Mouse (Mus musculus) hindbrain, embryonic 12.5 days (tissue): ENCODE data around the gene Col5a1. TPM values are rescaled to one million over a fixed set of nuclear protein-coding genes. Genes with fewer than 3 reads are reported as not detected.
A peak's percentile ranks its signal among the peaks of the same experiment; 100 is the strongest.

Source experiments
- ATAC-seq: fragments of 200-750 bp; cut with Nextera tagmentation; 2 replicates; pipeline ENCODE4 v1.8.0; 2017; ENCODE audit warnings: moderate TSS enrichment; ENCODE audit not compliant: low FRiP score
- H3K27ac ChIP-seq: fragments of 300-500 bp; sonication (generic); 2 replicates; pipeline ENCODE4 v1.5.1; 2016; ENCODE audit warnings: mild to moderate bottlenecking
- H3K27me3 ChIP-seq: fragments of 300-500 bp; sonication (generic); 2 replicates; pipeline ENCODE4 v1.6.1; 2016; ENCODE audit warnings: mild to moderate bottlenecking
- H3K36me3 ChIP-seq: fragments of 300-500 bp; sonication (generic); 2 replicates; pipeline ENCODE4 v1.6.1; 2016; ENCODE audit warnings: mild to moderate bottlenecking
- H3K4me1 ChIP-seq: fragments of 300-500 bp; sonication (generic); 2 replicates; pipeline ENCODE4 v1.6.1; 2016
- H3K4me2 ChIP-seq: fragments of 300-500 bp; sonication (generic); replicated peaks from 2 replicates; pipeline ENCODE4 v1.6.1; 2016; ENCODE audit warnings: mild to moderate bottlenecking
- H3K4me3 ChIP-seq: fragments of 300-500 bp; sonication (generic); 2 replicates; pipeline ENCODE4 v1.5.1; 2016; ENCODE audit warnings: mild to moderate bottlenecking
- H3K9ac ChIP-seq: fragments of 300-500 bp; sonication (generic); 2 replicates; pipeline ENCODE4 v1.6.1; 2016; ENCODE audit warnings: mild to moderate bottlenecking, moderate library complexity
- H3K9me3 ChIP-seq: fragments of 300-500 bp; sonication (generic); replicated peaks from 2 replicates; pipeline ENCODE4 v1.6.1; 2016; ENCODE audit warnings: mild to moderate bottlenecking
- WGBS: fragments of 180-500 bp; shearing (Covaris S2); methylation state at CpG from one replicate; pipeline ENCODE4 v1.1.7; 2016; 5-methylcytosine and 5-hydroxymethylcytosine counted together
- polyA plus RNA-seq: library from polyadenylated mRNA; unstranded; fragments of >200 nt; fragmentation: Nextera tagmentation; extraction: Ambion mirVana; gene quantifications from 2 replicates; pipeline ENCODE4 v1.2.1, GENCODE M21; 2016

The Col5a1 gene
- polyA plus RNA-seq, 1 experiment from 2014 or later = 45.9 TPM

DNA sequence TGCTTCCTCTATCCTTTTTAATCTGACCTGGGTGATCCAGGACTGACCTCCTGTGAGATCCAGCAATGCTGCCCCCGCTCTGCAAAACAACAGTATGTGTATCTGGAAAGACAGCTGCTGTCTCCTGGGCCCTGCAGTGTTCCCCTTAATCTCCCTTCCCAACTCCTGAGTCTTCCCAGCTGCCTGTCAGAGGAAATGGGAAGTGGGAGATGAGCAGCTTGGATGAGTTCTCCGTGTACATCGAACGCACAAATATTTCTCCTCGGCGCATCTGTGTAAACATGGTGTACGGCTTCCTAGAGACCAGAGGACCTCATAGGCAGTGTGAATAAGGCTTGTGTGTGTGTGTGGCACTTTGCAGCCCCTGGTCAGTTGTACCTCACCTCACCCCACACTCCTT is 70.5 kb downstream of the Col5a1 start:
- Histone ChIP-seq H3K4me1 (peaks cover 27% of the 10 kb centered on the region), H3K27ac (peak overlapping the region; percentile 26; the same call in 1 of the 2 replicates), H3K4me3 (no peak overlapping the region), H3K27me3 (no peaks in the 10 kb centered on the region), H3K9ac (no peak overlapping the region), H3K36me3 (0 out of 2 replicates have a peak, but pooled peaks cover 5% of the 10 kb centered on the region), H3K9me3 (no peaks in the 10 kb centered on the region), H3K4me2 (no peak overlapping the region)
- 80% methylated on average over 7 of the region's 7 CpGs for WGBS
- no peak for ATAC-seq

DNA sequence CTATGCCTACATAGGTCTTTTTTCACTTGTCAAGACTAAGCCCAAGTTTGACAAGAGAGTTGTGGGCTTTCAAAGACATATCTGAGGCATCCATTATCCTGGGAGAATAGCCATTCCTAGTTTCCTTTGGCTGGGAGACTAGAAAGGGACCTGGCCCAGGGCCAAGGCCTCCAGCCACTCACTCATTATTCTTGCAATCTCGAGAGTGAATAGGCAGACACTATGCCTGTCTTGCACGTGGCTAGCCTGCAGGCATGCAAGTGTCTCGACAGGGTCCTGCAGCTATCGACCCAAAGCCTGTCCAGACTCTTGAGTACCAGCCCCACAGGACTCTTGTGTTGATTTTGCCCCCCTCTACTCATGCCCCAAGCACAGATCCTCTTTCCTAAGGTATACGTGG is 71.0 kb downstream of the Col5a1 start:
- 34% methylated on average over 5 of the region's 5 CpGs for WGBS
- H3K9ac ChIP-seq = no peak overlapping the region

DNA sequence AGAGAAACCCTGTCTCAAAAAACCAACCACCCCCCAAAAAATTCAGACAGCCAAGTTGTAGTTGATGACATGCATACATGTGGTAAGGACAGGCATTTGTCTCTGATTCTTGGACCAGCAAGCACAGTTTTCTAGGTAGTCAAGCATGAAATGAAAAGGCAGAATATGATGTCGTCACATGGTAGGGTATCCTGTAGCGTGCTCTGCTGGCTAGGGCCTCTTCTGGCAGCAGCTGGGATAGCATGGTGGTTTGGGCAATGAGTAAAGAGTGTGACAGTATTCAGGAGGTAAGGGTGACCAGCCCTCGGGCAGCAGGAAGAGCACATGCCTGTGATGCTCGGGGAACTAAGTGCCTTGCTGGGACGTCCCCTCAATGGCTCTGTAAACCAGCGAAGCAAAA is 73.0 kb downstream of the Col5a1 start:
- Histone ChIP-seq H3K9me3 (no peaks in the 10 kb centered on the region), H3K27ac (no peak overlapping the region), H3K9ac (no peak overlapping the region), H3K4me1 (peaks cover 27% of the 10 kb centered on the region), H3K36me3 (peaks cover 5% of the 10 kb centered on the region; the same call in 1 of the 2 replicates), H3K4me2 (no peak overlapping the region), H3K27me3 (no peaks in the 10 kb centered on the region), H3K4me3 (no peak overlapping the region)
- WGBS = 71% methylated on average over 6 of the region's 6 CpGs
- ATAC-seq = no peak

More for the DNA sequence above, 71.0 kb downstream of the Col5a1 start:
- 0 out of 2 replicates have a peak, but pooled peaks have one; percentile 50 for ATAC-seq
- no peak overlapping the region for H3K4me3 ChIP-seq
- H3K4me1 ChIP-seq = peaks cover 27% of the 10 kb centered on the region
- H3K9me3 ChIP-seq = no peaks in the 10 kb centered on the region
- no peaks in the 10 kb centered on the region for H3K27me3 ChIP-seq
- H3K27ac ChIP-seq = peak overlapping the region; percentile 26; the same call in 1 of the 2 replicates
- 0 out of 2 replicates have a peak, but pooled peaks cover 5% of the 10 kb centered on the region for H3K36me3 ChIP-seq
- no peak overlapping the region for H3K4me2 ChIP-seq

DNA sequence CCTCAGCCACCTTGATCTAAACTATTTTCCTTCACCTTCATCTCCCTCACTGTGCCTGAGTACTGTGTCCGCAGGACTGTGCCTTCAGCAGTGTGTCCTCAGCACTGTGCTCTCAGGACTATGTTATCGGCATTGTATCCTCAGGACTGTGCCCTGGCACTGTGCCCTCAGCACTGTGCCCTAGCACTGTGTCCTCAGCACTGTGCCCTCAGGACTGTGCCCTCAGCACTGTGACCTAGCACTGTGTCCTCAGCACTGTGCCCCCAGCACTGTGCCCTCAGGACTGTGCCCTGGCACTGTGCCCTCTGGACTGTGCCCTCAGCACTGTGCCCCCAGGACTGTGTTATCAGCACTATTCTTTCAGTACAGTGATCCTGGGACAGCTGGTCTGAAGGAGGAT is 75.0 kb downstream of the Col5a1 start:
- no peaks in the 10 kb centered on the region for H3K9me3 ChIP-seq
- no peak overlapping the region for H3K9ac ChIP-seq
- H3K4me1 ChIP-seq = peaks cover 19% of the 10 kb centered on the region
- ATAC-seq = no peak
- peaks cover 5% of the 10 kb centered on the region for H3K36me3 ChIP-seq
- no peak overlapping the region for H3K4me2 ChIP-seq
- H3K27me3 ChIP-seq = no peaks in the 10 kb centered on the region
- no peak overlapping the region for H3K4me3 ChIP-seq
- no peak overlapping the region for H3K27ac ChIP-seq
- whole genome bisulfite sequencing = 98% methylated on average over 2 of the region's 2 CpGs

DNA sequence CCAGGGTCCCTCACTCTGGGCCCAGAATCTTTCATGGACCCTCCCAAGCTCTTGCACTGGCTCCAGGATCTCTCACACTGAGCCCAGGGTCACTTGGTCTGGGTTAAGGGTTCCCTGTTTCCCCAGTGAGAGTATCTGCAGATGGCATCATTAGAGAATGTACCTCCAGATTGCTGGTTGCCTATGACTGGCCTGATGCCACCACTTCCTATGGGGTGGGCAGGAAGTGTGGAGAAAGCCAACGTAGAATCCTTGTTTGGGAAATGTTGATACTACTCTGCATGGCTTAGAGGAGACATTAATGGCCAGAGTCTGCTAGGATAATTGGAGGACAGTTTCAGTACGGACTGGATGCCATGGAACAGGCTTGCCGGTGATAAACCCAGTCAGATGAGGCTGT is 76.2 kb downstream of the Col5a1 start:
- Histone ChIP-seq H3K4me1 (peaks cover 9% of the 10 kb centered on the region; the same call in 1 of the 2 replicates), H3K9ac (no peak overlapping the region), H3K27me3 (no peaks in the 10 kb centered on the region), H3K9me3 (no peaks in the 10 kb centered on the region), H3K27ac (no peak overlapping the region), H3K4me2 (no peak overlapping the region), H3K36me3 (peaks cover 5% of the 10 kb centered on the region), H3K4me3 (no peak overlapping the region)
- ATAC-seq = no peak
- WGBS = 97% methylated on average over 3 of the region's 3 CpGs

DNA sequence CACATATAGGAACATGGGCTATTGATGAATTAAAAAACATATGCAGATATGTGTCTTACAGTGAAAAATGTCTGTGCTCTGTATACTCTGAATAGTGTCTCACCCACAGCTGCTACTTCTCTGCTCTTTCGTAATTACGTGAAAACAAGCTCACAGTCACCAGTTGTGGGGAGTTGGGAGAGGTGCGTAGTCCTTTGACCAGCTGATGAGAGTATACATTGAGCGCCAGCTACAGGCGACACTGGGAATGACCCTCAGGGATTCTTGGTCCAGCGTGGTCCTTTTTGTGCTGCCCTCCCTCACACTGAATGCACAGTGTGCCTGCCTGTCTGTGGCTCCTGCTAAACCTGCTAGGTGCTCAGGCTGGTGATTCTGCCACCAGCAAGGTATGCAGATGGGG is 82.9 kb downstream of the Col5a1 start:
- WGBS = 18% methylated on average over 6 of the region's 6 CpGs
- H3K9me3 ChIP-seq = no peaks in the 10 kb centered on the region
- no peak overlapping the region for H3K27ac ChIP-seq
- no peaks in the 10 kb centered on the region for H3K27me3 ChIP-seq
- no peak overlapping the region for H3K4me3 ChIP-seq
- ATAC-seq = no peak
- no peak overlapping the region for H3K9ac ChIP-seq
- 0 out of 2 replicates have a peak, but pooled peaks cover 2% of the 10 kb centered on the region for H3K4me1 ChIP-seq
- H3K4me2 ChIP-seq = no peak overlapping the region
- no peaks in the 10 kb centered on the region; the same call in 1 of the 2 replicates for H3K36me3 ChIP-seq

DNA sequence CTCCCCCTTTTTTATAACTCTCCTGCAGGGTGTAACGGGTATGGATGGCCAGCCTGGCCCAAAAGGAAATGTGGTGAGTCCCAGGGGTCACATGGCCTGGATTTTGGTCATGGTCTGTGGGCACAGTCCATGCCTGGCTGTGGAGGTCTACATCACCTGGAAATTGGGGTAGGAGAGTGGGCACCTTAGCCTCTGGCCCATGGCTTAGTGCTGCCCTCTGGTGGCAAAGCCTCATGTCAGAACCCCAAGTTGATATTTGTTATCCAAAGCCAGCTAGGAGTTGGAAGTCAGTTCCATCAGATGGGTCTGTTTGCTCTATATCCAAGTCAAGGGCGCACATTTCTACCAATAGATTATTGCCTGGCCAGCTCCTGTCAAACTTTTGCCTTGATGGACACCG is 87.6 kb downstream of the Col5a1 start:
- Histone ChIP-seq H3K9ac (no peak overlapping the region), H3K4me2 (no peak overlapping the region), H3K4me3 (no peak overlapping the region), H3K36me3 (no peaks in the 10 kb centered on the region; the same call in 1 of the 2 replicates), H3K27me3 (no peaks in the 10 kb centered on the region), H3K27ac (no peak overlapping the region), H3K4me1 (0 out of 2 replicates have a peak, but pooled peaks cover 2% of the 10 kb centered on the region), H3K9me3 (no peaks in the 10 kb centered on the region)
- 50% methylated on average over 3 of the region's 3 CpGs for WGBS
- no peak for ATAC-seq

DNA sequence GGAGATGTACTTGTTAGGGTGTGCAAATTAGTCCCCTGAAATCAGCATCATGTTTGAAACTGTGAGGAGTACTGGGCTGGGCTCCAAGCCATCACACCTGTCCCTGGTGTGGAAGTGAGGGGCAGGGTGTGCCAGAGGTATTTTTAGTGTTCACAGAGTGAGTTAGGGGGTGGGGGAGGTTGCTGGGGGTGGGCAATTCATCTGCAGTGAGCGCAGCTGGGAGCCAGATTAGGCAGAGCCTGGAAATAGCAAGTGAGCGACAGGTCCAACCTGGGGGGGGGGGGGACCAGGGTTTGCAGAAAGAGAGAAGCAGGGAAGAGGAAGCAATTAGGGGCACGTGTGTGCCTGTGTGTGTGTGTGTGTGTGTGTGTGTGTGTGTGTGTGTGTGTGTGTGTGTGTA is 89.6 kb downstream of the Col5a1 start:
- no peak overlapping the region for H3K4me2 ChIP-seq
- H3K4me1 ChIP-seq = no peaks in the 10 kb centered on the region
- WGBS = 59% methylated on average over 2 of the region's 3 CpGs
- H3K27ac ChIP-seq = no peak overlapping the region
- H3K4me3 ChIP-seq = no peak overlapping the region
- no peaks in the 10 kb centered on the region; the same call in 1 of the 2 replicates for H3K36me3 ChIP-seq
- no peak overlapping the region for H3K9ac ChIP-seq
- H3K9me3 ChIP-seq = no peaks in the 10 kb centered on the region
- no peak for ATAC-seq
- no peaks in the 10 kb centered on the region for H3K27me3 ChIP-seq

DNA sequence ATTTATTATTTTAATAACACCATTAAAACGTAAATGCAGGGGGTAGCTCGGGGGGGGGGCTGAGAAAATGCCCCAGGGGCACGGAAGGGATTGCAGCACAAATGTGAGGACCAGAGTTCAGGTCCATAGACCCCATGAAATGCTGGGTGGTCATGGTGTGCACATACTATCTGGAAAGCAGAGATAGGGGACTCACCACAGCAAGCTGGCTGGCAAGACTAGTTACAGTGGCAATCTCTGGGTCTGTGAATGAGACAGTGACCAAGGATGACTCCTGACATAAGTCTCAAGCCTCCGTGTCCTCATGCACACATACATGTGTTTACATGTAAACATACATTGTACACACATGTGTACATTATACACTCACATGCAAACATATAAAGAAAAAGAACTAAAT is 90.3 kb downstream of the Col5a1 start:
- Histone ChIP-seq H3K4me3 (no peak overlapping the region), H3K4me2 (no peak overlapping the region), H3K4me1 (no peaks in the 10 kb centered on the region), H3K36me3 (no peaks in the 10 kb centered on the region; the same call in 1 of the 2 replicates), H3K27ac (no peak overlapping the region), H3K27me3 (no peaks in the 10 kb centered on the region), H3K9ac (no peak overlapping the region), H3K9me3 (no peaks in the 10 kb centered on the region)
- ATAC-seq = no peak
- 64% methylated on average over 4 of the region's 4 CpGs for WGBS

DNA sequence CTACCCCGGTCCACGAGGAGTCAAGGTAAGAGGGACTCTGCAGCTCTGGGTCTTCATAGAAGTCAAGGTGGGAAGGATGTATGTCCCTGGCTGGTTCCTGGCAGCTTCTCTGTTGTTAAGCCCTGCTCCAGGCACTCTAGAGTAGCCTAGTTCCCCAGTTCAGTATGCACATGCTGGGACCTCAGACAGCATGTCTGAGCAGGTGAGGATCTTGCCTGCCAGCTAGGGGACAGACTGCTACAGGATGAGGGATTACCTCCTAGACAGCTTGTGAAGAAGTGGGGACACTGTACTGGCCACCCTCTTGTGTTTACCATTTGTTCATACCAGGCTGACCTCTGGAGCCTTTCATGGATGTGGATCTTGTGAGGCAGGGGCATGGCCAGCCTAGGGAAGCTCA is 94.8 kb downstream of the Col5a1 start:
- no peak for ATAC-seq
- H3K36me3 ChIP-seq = no peaks in the 10 kb centered on the region
- 92% methylated on average over 2 of the region's 2 CpGs for WGBS
- no peaks in the 10 kb centered on the region for H3K4me1 ChIP-seq
- H3K9ac ChIP-seq = no peak overlapping the region
- no peak overlapping the region for H3K4me3 ChIP-seq
- no peak overlapping the region for H3K4me2 ChIP-seq
- H3K9me3 ChIP-seq = no peaks in the 10 kb centered on the region
- no peak overlapping the region for H3K27ac ChIP-seq
- no peaks in the 10 kb centered on the region for H3K27me3 ChIP-seq

DNA sequence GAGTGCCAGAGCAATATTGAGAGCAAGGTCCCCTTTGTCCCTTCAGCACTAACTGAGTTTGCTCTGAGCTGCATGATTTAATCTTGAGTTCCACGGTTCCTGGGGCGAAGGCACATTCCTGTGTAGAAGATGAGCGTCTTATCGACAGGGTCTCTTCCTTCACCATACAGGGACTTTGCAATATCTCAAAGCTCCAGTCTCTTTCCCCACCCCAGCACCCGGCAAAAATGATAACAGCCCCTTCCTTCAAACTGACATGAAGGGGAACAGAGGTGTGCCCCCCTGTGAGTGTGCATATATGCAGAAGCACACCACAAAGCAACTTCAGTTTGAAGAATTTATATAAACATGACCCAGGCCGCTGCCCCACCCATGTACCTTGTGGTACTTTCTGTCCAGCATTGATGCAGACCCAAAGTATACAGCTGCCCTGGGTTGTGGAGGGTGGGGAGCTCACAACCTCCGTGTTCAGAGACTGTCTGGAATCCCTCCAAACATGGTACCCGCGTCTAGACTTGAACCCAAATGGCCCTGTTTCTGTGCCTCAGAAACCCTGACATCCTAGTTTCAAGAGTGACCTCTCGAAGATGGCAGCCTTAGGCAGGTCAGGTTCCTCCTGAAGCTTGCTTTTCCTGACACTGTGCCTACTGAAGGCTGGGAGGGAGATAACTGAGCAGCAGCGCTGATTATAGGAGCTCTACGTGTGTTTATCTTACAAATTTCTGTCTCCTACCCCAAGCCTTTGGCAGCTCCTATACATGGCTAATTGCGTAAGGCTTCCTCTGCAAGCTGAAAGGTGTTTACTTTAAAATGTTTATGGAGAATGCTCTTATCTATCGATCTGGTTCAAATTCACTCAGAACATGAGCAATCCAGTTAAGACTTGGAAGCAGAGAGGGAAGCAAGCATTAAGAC is 95.7 kb downstream of the Col5a1 start:
- no peak overlapping the region for H3K4me3 ChIP-seq
- no peak overlapping the region for H3K27ac ChIP-seq
- no peaks in the 10 kb centered on the region for H3K36me3 ChIP-seq
- no peaks in the 10 kb centered on the region for H3K9me3 ChIP-seq
- no peak overlapping the region for H3K9ac ChIP-seq
- WGBS = 90% methylated on average over 14 of the region's 14 CpGs
- H3K4me2 ChIP-seq = no peak overlapping the region
- no peaks in the 10 kb centered on the region for H3K27me3 ChIP-seq
- H3K4me1 ChIP-seq = no peaks in the 10 kb centered on the region
- no peak for ATAC-seq

DNA sequence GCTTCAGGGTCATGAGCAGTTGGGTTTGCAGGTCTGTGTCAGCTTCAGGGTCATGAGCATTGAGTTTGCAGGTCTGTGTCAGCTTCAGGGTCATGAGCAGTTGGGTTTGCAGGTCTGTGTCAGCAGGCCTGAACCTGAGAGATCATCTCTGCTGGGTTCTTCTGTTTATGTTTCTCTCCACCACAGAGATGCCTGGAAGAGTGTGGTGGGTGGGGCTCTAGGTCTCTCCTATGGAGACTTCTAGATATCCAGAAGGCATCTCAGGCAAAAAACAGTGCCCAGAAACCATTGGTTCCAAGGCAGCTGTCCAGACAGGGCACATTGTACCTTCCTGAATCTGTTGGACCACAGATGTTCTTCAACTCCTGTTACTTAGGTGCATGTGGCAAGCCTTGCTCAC is 96.9 kb downstream of the Col5a1 start:
- H3K36me3 ChIP-seq = no peaks in the 10 kb centered on the region
- H3K27me3 ChIP-seq = no peaks in the 10 kb centered on the region
- H3K4me1 ChIP-seq = no peaks in the 10 kb centered on the region
- H3K9me3 ChIP-seq = no peaks in the 10 kb centered on the region
- no peak overlapping the region for H3K9ac ChIP-seq
- no peak for ATAC-seq
- no peak overlapping the region for H3K4me3 ChIP-seq
- H3K4me2 ChIP-seq = no peak overlapping the region
- no peak overlapping the region for H3K27ac ChIP-seq

DNA sequence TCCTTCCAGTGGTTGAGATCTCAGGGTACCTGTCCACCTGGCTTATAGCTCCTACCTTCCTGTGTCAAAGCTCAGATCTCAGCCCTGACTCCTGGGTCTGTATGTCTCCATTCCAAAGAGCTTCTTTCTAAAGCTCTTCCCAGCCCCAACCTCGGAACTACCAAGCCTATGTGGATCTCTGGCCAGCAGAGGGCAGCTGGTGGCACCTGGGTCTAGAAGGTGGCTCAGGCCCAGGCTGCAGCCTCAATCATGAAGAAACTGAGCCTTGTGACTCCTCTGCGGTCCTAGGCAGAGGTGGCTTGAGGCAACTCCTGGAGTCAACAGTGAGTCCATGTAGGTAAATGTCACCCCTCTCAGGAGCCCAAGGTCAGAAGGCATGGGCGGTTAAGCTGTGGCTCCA is 97.7 kb downstream of the Col5a1 start:
- H3K27me3 ChIP-seq = no peaks in the 10 kb centered on the region
- no peak overlapping the region for H3K27ac ChIP-seq
- no peak overlapping the region for H3K4me3 ChIP-seq
- WGBS = 55% methylated on average over 3 of the region's 3 CpGs
- no peak overlapping the region for H3K4me2 ChIP-seq
- no peak for ATAC-seq
- no peak overlapping the region for H3K9ac ChIP-seq
- H3K9me3 ChIP-seq = no peaks in the 10 kb centered on the region
- no peaks in the 10 kb centered on the region for H3K36me3 ChIP-seq
- no peaks in the 10 kb centered on the region for H3K4me1 ChIP-seq
